Mouse (Mus musculus) ES-Bruce4 (cell line): Measurements from ENCODE around the gene Zfp981.

Experiments used
- EP300 ChIP-seq: IDR thresholded peaks from 2 replicates; pipeline ENCODE4 v1.6.1; 2011; ENCODE audit warnings: low read depth, low read length; ENCODE audit not compliant: insufficient read depth
- POLR2A ChIP-seq: IDR thresholded peaks from one replicate; pipeline ENCODE4 v1.8.1; 2011; ENCODE audit warnings: low read length; ENCODE audit not compliant: insufficient read depth

DNA sequence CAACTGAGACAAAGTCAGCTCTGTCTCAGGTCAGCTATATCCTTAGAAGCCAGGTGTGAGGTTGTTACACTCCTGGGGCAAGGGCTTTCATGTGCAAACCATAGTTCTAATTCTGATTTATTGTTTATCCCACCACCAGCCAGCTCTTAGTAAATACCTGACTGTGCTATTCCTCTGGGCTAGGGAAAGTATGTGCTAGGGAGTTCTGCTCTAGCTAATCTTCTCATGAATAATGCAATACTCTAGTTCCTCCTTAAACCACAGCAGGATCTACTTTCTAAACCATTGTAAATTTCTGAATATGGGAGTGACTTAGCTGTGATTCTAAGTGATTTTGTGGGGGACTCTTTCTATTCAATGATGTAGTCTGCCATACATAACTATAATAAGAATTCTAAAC, 9.4 kb upstream of the Zfp981 start:
- TF ChIP-seq POLR2A (no peak), EP300 (no peak)
